Comparison of ENCODE assay signal across 22 mouse cellular contexts in the genomic region with DNA sequence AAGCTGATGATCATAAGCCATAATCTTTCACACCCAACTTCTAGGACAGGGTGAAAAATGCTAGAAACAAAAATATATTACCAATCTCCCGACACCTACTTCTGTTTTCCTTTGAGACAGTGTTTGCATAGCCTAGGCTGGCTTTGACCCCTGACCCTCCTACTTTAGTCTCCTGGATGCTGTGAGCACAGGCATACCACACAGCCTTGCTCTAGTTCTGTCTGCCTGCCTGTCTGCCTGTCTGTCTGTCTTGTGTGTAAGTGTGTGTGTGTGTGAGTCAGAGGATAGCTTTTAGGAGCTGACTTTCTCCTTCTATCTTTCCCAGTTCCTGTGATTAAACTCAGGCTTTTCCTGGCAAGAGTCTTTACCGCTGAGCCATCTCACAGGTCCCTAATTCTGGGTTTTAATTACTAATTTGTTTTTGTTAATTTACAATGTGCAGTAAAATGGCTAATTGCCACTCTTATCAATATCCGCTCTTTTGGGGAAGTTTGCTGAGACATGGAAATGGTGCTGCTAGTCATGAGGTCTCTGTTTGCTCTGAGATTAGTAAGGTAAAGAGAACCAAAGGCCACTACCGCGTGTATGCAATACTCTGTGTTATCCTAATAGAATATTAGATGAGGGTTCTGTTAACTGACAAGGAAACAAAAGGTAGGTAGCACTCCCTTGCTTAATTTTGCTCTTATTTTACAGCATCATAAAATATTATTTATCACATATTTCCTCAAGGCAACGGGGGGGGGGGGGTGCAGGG.
A peak's percentile ranks its signal among the peaks of the same experiment; 100 is the strongest.
DNase-seq lines count a peak whose midpoint lies in the region; ATAC-seq lines count a peak whose summit lies in the region.
"Had no signal": no experiment of that assay in that cellular context is flagged by ENCODE, and none has a peak within 500 bp of the region (broad histone marks: within the 10 kb centered on the region; RNA-seq: fewer than 3 reads in every experiment).

No protein-coding gene starts in this region.

- 53% methylated on average over 6 of the region's 6 CpGs for WGBS in liver, embryonic 16.5 days (ENCODE audit: insufficient replicate concordance)
- 55% methylated on average over 6 of the region's 6 CpGs for WGBS in liver, embryonic 12.5 days (ENCODE audit: insufficient replicate concordance)
- WGBS in intestine, embryonic 15.5 days: 52% methylated on average over 6 of the region's 6 CpGs
- 58% methylated on average over 6 of the region's 6 CpGs for WGBS in stomach, embryonic 14.5 days

- H3K27me3 ChIP-seq in liver, embryonic 16.5 days (ENCODE audit: control insufficient read depth, insufficient read depth, low read depth, low read length): no peaks in the 10 kb centered on the region
- H3K27me3 ChIP-seq in liver, embryonic 12.5 days (replicated peaks): no peaks in the 10 kb centered on the region
- H3K27me3 ChIP-seq in intestine, embryonic 15.5 days (replicated peaks): peaks cover 3% of the 10 kb centered on the region; the same call in 1 of the 2 replicates
- H3K27me3 ChIP-seq in stomach, embryonic 14.5 days (ENCODE audit: control insufficient read depth, insufficient read depth, low read length): no peaks in the 10 kb centered on the region
- H3K27me3 ChIP-seq: CH12.LX; forebrain, embryonic 13.5 days; hindbrain, embryonic 13.5 days had no signal

- H3K4me3 ChIP-seq in liver, embryonic 16.5 days (ENCODE audit: low read depth, low read length): no peak overlapping the region
- H3K4me3 ChIP-seq in liver, embryonic 12.5 days: no peak overlapping the region
- H3K4me3 ChIP-seq in intestine, embryonic 15.5 days (replicated peaks): no peak overlapping the region
- no peak overlapping the region for H3K4me3 ChIP-seq in stomach, embryonic 14.5 days (ENCODE audit: low read depth, low read length)
- H3K4me3 ChIP-seq: forebrain, embryonic 13.5 days; gastrocnemius, adult 2 months; heart, embryonic 10.5 days; hindbrain, embryonic 13.5 days had no signal

- ATAC-seq in liver, embryonic 16.5 days (ENCODE audit: low read depth): peak; percentile 60
- no peak for ATAC-seq in liver, embryonic 12.5 days
- ATAC-seq in intestine, embryonic 15.5 days: peak; percentile 94
- 0 out of 2 replicates have a peak, but pooled peaks have one; percentile 61 for ATAC-seq in stomach, embryonic 14.5 days (ENCODE audit: insufficient number of reproducible peaks, insufficient read depth, low FRiP score, low read depth)
- ATAC-seq: activated CD4-positive, CD25-positive, alpha-beta regulatory T cell, adult 4 months; forebrain, embryonic 13.5 days; forebrain, postnatal 0 days; Patski had no signal

- no peaks in the 10 kb centered on the region for H3K36me3 ChIP-seq in liver, embryonic 16.5 days (ENCODE audit: control insufficient read depth, insufficient read depth)
- no peaks in the 10 kb centered on the region for H3K36me3 ChIP-seq in liver, embryonic 12.5 days
- H3K36me3 ChIP-seq in intestine, embryonic 15.5 days: no peaks in the 10 kb centered on the region
- no peaks in the 10 kb centered on the region for H3K36me3 ChIP-seq in stomach, embryonic 14.5 days (ENCODE audit: control insufficient read depth, insufficient read depth, low read length)
- H3K36me3 ChIP-seq: heart, embryonic 10.5 days; hindbrain, embryonic 13.5 days had no signal

- no peak overlapping the region for H3K27ac ChIP-seq in liver, embryonic 16.5 days (ENCODE audit: low read length)
- H3K27ac ChIP-seq in liver, embryonic 12.5 days: no peak overlapping the region
- no peak overlapping the region for H3K27ac ChIP-seq in intestine, embryonic 15.5 days
- no peak overlapping the region for H3K27ac ChIP-seq in stomach, embryonic 14.5 days (ENCODE audit: low read length)
- H3K27ac ChIP-seq: forebrain, embryonic 13.5 days; gastrocnemius, adult 2 months; heart, embryonic 10.5 days; hindbrain, embryonic 13.5 days had no signal

- H3K9me3 ChIP-seq in liver, embryonic 16.5 days (replicated peaks; ENCODE audit: control insufficient read depth, low read length): no peaks in the 10 kb centered on the region
- H3K9me3 ChIP-seq in liver, embryonic 12.5 days (replicated peaks): no peaks in the 10 kb centered on the region
- H3K9me3 ChIP-seq in intestine, embryonic 15.5 days: no peaks in the 10 kb centered on the region
- H3K9me3 ChIP-seq in stomach, embryonic 14.5 days (ENCODE audit: control insufficient read depth, low read depth, low read length): no peaks in the 10 kb centered on the region
- H3K9me3 ChIP-seq: forebrain, embryonic 13.5 days; heart, embryonic 10.5 days; hindbrain, embryonic 13.5 days had no signal

- no peaks in the 10 kb centered on the region for H3K4me1 ChIP-seq in liver, embryonic 16.5 days (ENCODE audit: control insufficient read depth, low read depth, low read length)
- no peaks in the 10 kb centered on the region for H3K4me1 ChIP-seq in liver, embryonic 12.5 days
- peaks cover 3% of the 10 kb centered on the region for H3K4me1 ChIP-seq in intestine, embryonic 15.5 days (replicated peaks)
- H3K4me1 ChIP-seq in stomach, embryonic 14.5 days (ENCODE audit: control insufficient read depth, insufficient read depth, low read length): peaks cover 4% of the 10 kb centered on the region; the same call in 1 of the 2 replicates
- H3K4me1 ChIP-seq: heart, embryonic 10.5 days had no signal

- no peak overlapping the region for H3K9ac ChIP-seq in liver, embryonic 16.5 days (ENCODE audit: low read depth, low read length)
- H3K9ac ChIP-seq in liver, embryonic 12.5 days: no peak overlapping the region
- H3K9ac ChIP-seq in intestine, embryonic 15.5 days: no peak overlapping the region
- no peak overlapping the region for H3K9ac ChIP-seq in stomach, embryonic 14.5 days (replicated peaks; ENCODE audit: low read depth, low read length)
- H3K9ac ChIP-seq: forebrain, embryonic 13.5 days; forebrain, postnatal 0 days; hindbrain, embryonic 13.5 days had no signal

- no peak overlapping the region for H3K4me2 ChIP-seq in liver, embryonic 16.5 days (ENCODE audit: low read depth, low read length)
- H3K4me2 ChIP-seq in liver, embryonic 12.5 days: no peak overlapping the region
- H3K4me2 ChIP-seq in intestine, embryonic 15.5 days (replicated peaks): no peak overlapping the region
- no peak overlapping the region for H3K4me2 ChIP-seq in stomach, embryonic 14.5 days (replicated peaks; ENCODE audit: low read depth, low read length)
- H3K4me2 ChIP-seq: forebrain, embryonic 13.5 days; hindbrain, embryonic 13.5 days had no signal

- peak; percentile 75 for DNase-seq in yolk sac, embryonic 10.5 days (ENCODE audit: low spot score)
- DNase-seq in right cerebral cortex, postnatal 10 days (ENCODE audit: low spot score in 2 of 2): no peak
- no peak for DNase-seq in kidney, postnatal 10 days
- DNase-seq: adrenal gland, postnatal 14 days; cerebellum, adult 18-20 months; cerebellum, adult 9-11 months; cerebellum, postnatal 36 days; forebrain, postnatal 0 days; gastrocnemius, adult 2 months; gastrocnemius, postnatal 36 days; heart, adult 18-20 months; heart, postnatal 10 days had no signal
